Mouse (Mus musculus): ENCODE results near the gene Map3k5.

DNA sequence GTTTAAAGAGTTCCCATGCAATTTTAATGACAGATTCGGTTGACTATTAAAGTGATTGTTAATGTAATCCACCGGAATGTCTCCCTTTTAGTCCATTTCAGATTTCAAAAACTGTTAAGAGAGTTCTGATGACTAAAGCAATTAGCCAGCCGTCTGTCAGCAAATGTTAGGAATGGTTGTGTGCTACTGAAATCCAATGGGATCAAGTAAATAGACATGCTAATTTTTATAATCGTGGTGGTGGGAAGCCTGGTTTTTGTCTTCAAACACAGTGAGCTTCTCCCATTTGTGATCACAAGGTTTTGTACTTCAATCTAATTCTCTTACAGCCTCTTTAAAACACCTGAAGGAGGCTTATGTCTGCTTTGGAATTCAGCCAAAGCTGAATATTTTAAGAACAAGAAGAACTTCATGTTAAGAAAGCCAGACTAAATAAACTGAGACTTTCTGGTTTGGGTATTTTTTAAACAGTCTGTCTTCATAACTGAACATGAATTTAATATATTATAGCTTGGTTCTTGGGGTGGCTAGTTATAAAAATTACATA, 1.6 kb downstream of the Map3k5 start:
- TF ChIP-seq GATA1 (IDR thresholded peaks at IDR 0.05; ENCODE audit: low read length), result no peak
- TF ChIP-seq TAL1 (IDR thresholded peaks at IDR 0.05; ENCODE audit: low read length), result no peak
